Mouse (Mus musculus) adipocyte (in vitro differentiated cells): Measurements from ENCODE around the gene Mad1l1.
A peak's percentile ranks its signal among the peaks of the same experiment; 100 is the strongest.

Experiments used
- DNase-seq: peaks from one replicate; pipeline ENCODE4 v3.0.0-alpha.2; 2016; ENCODE audit warnings: low spot score

Mad1l1 gene

GRCm38 (mm10) chr5:140215471-140216087 lies 105.8 kb downstream of the Mad1l1 start:
- DNase-seq = no peak

DNA sequence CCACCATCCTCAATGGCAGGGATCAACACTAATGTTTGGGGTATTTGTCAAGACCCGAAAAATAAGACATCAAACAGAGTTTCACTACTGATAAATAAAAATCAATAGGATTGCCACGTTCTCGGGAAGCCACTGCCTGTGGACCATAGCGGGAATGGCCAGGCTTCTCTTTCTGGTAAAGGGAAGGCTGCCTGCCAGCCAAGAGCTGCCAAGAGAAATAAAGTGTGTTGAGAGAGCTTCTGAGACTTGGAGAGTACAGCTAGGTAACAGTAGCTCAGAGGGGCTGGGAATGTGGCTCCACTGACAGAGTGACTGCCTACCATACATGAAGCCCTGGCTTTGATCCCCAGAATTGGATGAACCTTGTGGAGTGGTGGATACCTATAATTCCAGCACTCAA lies 108.4 kb downstream of the Mad1l1 start:
- DNase-seq = peak; percentile 56

DNA sequence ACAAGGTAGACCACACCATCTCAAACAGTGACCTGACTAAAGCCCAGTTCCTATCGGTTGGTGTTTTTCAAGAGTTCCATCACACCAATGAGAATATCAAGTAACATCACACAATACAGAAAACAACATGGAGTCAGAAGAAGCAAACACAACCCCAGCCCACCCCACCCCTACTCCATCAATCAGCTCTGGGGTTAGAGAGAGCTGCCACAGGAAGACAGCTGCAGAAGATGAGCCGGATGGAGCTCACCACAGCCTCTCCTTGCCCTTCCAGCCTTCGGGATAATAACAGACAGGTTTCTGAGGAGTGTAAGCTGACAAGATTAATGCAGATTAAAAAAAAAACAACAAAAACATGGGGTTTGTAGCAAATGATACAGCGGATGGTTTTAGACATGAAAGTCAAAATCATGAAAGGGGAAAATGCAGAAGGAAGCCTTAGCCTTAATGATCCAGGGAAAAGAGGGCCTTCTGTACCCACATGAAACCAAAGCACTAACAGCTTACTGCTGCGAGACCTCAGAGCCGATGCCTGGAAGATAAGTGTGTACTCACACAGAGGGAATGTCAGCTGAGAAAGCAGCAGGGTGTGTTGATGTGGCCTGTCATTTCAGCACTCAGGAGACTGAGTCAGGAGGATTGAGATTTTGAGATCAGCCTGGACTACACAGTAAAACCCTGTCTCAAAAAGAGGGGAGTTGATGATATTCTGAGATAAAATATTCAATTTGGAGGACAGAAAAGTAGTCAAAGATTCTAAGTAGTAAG lies 110.8 kb downstream of the Mad1l1 start:
- no peak for DNase-seq

DNA sequence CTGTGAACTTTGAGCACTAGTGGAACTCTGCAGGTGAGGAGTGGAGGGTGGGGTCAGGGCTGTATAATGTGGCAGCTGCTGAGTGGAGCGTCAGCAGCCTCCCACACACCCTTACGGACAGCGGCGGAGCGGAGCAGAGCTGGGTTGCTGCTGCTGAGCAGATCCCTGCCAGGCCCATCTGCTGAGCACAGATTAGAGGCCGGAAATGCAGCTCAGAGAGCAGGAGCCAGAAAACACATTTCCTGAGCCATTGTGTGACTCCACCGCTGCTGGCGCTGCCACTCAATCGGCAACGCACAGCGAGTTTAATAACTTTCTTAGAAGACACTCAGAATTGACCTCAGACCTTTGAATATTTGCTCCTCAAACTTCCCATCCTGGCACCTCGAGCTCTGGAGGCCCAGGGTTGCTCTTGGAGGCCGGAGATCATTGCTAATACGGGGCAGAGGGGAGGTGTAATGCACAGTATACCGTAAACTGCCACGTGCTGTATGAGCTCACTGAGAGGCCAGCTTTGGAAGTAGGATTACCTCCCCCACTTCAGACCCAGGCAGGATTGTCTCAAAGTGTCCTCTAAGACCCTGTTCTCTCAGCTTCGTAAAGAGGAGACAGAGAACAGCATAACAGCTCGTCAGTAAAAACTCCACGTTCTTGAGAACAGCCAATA lies 112.5 kb downstream of the Mad1l1 start:
- DNase-seq = peak; percentile 19

GRCm38 (mm10) chr5:140206726-140207703 lies 114.3 kb downstream of the Mad1l1 start:
- DNase-seq = peak; percentile 49

- DNase-seq = peak; percentile 98
Measured at GRCm38 (mm10) chr5:140205991-140206390, 115.4 kb downstream of the Mad1l1 start.

GRCm38 (mm10) chr5:140204465-140204864 lies 116.9 kb downstream of the Mad1l1 start:
- DNase-seq = peak; percentile 27

GRCm38 (mm10) chr5:140204037-140204436 lies 117.3 kb downstream of the Mad1l1 start:
- no peak for DNase-seq

- DNase-seq = no peak
Measured at GRCm38 (mm10) chr5:140202451-140202850, 118.9 kb downstream of the Mad1l1 start.

DNA sequence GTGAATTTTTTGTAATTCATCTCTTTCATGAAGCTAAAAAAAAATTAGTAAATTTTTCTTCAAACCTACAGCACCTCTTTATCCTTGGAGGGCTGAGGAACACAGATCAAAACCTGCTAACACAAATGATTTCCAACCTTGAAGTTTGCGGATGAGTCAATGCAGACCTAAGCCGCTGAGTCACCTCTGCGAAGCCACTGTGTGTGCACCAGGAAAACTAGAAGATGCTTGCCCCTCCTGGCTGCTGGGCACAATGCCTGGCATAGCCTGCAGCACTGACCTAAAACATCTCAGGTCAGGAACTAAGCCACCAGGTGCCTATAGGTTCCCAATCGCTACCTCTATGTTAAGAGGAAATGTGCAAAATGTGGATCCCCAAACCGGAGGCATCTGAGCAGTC lies 119.8 kb downstream of the Mad1l1 start:
- DNase-seq = no peak

- no peak for DNase-seq
Measured at GRCm38 (mm10) chr5:140201109-140201508, 120.2 kb downstream of the Mad1l1 start.

DNA sequence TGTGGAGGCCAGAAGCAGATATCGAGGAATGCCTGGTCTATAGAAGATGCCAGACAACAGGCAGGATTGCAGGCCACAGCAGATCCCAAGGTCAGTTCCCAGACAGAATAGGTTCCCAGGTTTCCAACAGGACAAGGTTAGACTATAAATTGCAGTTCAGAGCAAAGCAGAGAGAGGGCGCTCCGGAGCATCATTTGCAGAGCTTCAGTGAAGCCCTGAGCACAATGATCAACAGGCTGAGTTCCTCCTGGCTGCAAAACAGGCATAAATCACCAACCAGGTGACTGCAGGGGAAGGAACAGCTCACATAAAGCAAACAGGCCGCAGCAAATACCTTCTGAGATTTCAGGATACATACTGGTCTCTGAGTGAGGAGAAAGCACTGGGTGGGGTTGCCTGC lies 123.6 kb downstream of the Mad1l1 start:
- peak; percentile 70 for DNase-seq

DNA sequence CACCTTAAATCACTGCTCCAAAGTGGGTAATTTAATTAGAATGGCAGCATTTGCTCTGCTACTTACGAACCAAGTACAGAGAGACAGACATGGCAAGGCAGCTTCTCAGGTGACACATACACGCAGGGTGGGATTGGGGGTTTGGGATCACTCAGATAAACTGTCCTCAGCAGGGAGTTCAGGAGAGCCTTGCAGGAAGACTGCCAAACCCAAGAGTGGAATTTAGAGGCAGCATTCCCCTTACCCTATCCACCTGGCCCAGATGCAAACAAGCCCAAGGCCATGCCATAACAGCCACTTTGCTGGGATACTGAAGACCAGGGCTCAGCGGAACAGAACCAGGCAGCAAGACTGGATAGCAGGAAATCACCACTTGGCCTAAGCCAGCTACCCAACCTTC lies 124.9 kb downstream of the Mad1l1 start:
- DNase-seq = no peak

- DNase-seq = peak; percentile 23
Measured at GRCm38 (mm10) chr5:140194173-140194572, 127.2 kb downstream of the Mad1l1 start.

DNA sequence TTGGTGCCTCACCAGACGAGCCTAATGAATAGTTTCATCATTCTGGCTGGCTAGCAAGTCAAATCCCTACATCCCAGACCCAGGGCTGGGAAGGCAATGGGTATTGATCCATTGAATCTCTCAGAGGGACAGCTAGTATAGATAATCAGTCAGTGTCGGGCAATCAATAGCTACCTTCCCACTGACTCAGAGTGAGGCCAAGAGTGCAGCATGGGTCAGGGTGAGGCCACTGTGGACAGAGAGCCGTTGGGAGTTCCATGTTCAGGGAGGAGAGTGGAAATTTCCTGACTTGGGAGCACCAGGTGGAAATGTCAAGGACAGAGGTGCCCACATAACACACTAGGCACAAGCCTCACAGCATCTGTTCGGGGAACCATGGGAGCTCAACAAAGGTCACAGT lies 129.8 kb downstream of the Mad1l1 start:
- no peak for DNase-seq

- DNase-seq = no peak
Measured at GRCm38 (mm10) chr5:140186351-140186750, 135.0 kb downstream of the Mad1l1 start.

DNA sequence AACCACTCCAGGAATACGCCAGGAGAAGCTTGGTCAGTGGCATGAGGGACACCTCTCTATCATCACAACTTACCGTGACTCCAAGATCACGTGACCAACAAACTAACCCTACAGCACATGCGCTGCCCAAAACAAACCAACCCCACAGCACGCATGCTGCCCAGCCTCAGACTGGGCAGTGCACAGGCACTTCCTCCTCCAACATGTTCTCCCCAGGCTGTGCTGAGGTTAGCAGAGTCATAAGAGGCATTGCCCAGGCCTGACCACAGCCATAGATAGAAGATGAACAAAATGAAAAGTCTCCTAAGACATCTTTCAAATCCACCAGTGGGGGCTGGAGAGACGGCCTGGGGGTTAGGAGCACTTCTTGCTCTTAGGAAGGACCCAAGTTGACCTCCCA lies 135.6 kb downstream of the Mad1l1 start:
- no peak for DNase-seq

GRCm38 (mm10) chr5:140183387-140183786 lies 138.0 kb downstream of the Mad1l1 start:
- DNase-seq = no peak

DNA sequence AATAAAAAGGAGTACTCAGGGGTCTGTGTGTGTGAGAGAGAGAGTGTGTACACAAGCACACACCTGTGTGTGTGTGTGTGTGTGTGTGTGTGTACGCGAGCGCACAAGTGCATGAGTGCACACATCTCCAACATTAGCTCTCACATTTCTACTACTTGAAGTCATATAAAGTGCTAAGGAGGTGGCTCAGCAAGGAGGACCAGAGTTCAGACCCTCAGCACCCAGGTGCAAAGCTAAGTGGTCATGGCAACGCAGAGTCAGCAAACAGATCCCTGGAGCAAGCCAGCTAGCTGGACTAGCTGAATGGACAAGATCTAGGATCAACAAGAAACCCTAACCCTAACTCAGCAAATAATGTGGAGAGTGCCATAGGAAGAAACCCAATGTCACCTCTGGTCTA lies 139.0 kb downstream of the Mad1l1 start:
- DNase-seq = no peak

- no peak for DNase-seq
Measured at GRCm38 (mm10) chr5:140180016-140180415, 141.3 kb downstream of the Mad1l1 start.

DNA sequence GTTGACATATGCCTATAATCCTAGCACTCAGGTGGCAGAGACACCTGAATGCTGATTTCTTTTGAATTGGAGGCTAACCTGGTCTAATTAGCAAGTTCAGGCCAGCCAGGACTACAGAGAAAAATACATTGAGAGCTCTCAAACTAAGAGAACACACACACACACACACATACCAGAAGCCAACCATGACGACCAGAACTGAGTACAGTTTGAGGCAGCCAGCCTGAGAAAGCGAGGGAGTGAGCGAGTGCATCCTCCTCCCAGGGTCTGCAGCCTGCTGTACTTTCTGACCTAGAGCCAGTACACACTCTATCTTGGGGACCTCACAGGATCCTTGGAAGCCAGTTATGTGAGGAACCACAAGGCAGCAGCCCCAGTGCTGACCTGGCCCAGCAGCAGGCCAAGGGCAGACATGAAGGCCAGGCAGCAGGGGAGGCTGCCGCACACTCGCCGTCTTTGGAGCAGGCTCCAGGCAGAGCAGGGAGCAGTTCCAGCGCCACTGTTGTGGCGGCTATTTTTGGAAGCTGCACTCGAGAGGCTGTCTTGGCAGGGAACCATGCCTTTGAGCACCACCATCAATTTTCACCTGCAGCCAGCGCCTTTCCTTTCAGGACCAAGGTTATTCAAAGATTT lies 143.2 kb downstream of the Mad1l1 start:
- DNase-seq = no peak

DNA sequence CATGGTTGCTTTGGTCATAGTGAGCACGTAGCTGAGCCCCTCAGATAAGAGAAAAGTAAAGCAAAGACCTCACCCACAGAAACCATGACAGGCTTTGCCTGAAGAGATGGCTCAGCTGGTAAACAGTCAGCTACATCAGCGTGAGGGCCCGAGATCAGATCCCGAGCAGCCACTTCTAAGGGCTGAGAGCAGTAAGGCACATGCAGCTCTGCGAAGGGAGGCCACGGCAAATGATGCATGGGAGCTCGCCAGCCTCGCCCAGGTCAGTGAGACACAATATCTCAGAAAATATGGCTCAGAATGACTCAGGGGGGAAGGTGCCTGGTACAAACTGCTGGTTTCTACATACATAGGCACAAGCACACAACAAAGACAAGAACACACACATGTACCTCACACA lies 143.8 kb downstream of the Mad1l1 start:
- no peak for DNase-seq
